Mouse (Mus musculus) lung, adult 2 months (tissue): ENCODE measurements around the gene Cldn3.

ENCODE experiments used
- CTCF ChIP-seq: fragments of 200-500 bp; IDR thresholded peaks from 2 replicates; pipeline ENCODE4 v1.5.1; 2011; ENCODE audit warnings: mild to moderate bottlenecking, low read length, control low read depth; ENCODE audit not compliant: insufficient read depth
- POLR2A ChIP-seq: fragments of 200-500 bp; IDR thresholded peaks from 2 replicates; pipeline ENCODE4 v1.6.1; 2011; ENCODE audit warnings: low read depth, mild to moderate bottlenecking, control low read depth, low read length, borderline replicate concordance; ENCODE audit errors: extremely low read depth

GRCm38 (mm10) chr5:134965852-134966821 lies 19.9 kb upstream of the Cldn3 start:
- TF ChIP-seq CTCF, result peak; percentile 63
- TF ChIP-seq POLR2A, result peak; percentile 42; the same call in 1 of the 2 replicates
